Mouse (Mus musculus) limb, embryonic 12.5 days (tissue): ENCODE measurements at regions not wholly inside any gene's neighbourhood (a gene's known extent, or its start where the extent isn't known, plus 50 kb on each side); places are given as distances from the start of the nearest gene placed in this dataset.
"Not testable (repeated sequence)": the region's sequence is repeated elsewhere in the genome, so short reads cannot be mapped to it uniquely, and the experiment has no call there.

ENCODE experiments used
- ATAC-seq: fragments of 200-750 bp; cut with Nextera tagmentation; 2 replicates; pipeline ENCODE4 v1.8.0; 2017; ENCODE audit warnings: low read depth, moderate TSS enrichment; ENCODE audit not compliant: insufficient number of reproducible peaks, insufficient read depth, low FRiP score, low TSS enrichment
- H3K27ac ChIP-seq: fragments of 300-500 bp; sonication (generic); 2 replicates; pipeline ENCODE4 v1.5.1; 2016; ENCODE audit warnings: mild to moderate bottlenecking, moderate library complexity
- H3K27me3 ChIP-seq: fragments of 300-500 bp; sonication (generic); 2 replicates; pipeline ENCODE4 v1.6.1; 2016; ENCODE audit warnings: mild to moderate bottlenecking, moderate library complexity
- H3K36me3 ChIP-seq: fragments of 300-500 bp; sonication (generic); 2 replicates; pipeline ENCODE4 v1.6.1; 2016; ENCODE audit warnings: mild to moderate bottlenecking, moderate library complexity
- H3K4me1 ChIP-seq: fragments of 300-500 bp; sonication (generic); replicated peaks from 2 replicates; pipeline ENCODE4 v1.6.1; 2016
- H3K4me2 ChIP-seq: fragments of 300-500 bp; sonication (generic); 2 replicates; pipeline ENCODE4 v1.6.1; 2016; ENCODE audit warnings: mild to moderate bottlenecking, moderate library complexity
- H3K4me3 ChIP-seq: fragments of 300-500 bp; sonication (generic); replicated peaks from 2 replicates; pipeline ENCODE4 v1.5.1; 2016; ENCODE audit warnings: mild to moderate bottlenecking
- H3K9ac ChIP-seq: fragments of 300-500 bp; sonication (generic); replicated peaks from 2 replicates; pipeline ENCODE4 v1.6.1; 2016; ENCODE audit warnings: mild to moderate bottlenecking, moderate library complexity
- H3K9me3 ChIP-seq: fragments of 300-500 bp; sonication (generic); 2 replicates; pipeline ENCODE4 v1.6.1; 2016; ENCODE audit warnings: mild to moderate bottlenecking, moderate library complexity
- WGBS: fragments of 180-500 bp; shearing (Covaris S2); methylation state at CpG from one replicate; pipeline ENCODE4 v1.1.7; 2016; 5-methylcytosine and 5-hydroxymethylcytosine counted together

GRCm38 (mm10) chr17:4504951-4505350, 489.2 kb upstream of the Arid1b start:
- H3K27me3 ChIP-seq = no peaks in the 10 kb centered on the region
- H3K4me1 ChIP-seq = no peaks in the 10 kb centered on the region
- no peaks in the 10 kb centered on the region for H3K36me3 ChIP-seq
- H3K9ac ChIP-seq = no peak overlapping the region
- no peak overlapping the region for H3K27ac ChIP-seq
- H3K4me3 ChIP-seq = no peak overlapping the region
- H3K4me2 ChIP-seq = no peak overlapping the region
- WGBS = 62% methylated on average over 6 of the region's 6 CpGs
- ATAC-seq = no peak
- H3K9me3 ChIP-seq = peaks cover 6% of the 10 kb centered on the region; the same call in 1 of the 2 replicates

GRCm38 (mm10) chr17:4509506-4509905, 484.6 kb upstream of the Arid1b start:
- Histone ChIP-seq H3K27me3 (no peaks in the 10 kb centered on the region), H3K9ac (no peak overlapping the region), H3K4me3 (no peak overlapping the region), H3K4me1 (no peaks in the 10 kb centered on the region), H3K4me2 (no peak overlapping the region), H3K27ac (no peak overlapping the region), H3K36me3 (no peaks in the 10 kb centered on the region), H3K9me3 (no peaks in the 10 kb centered on the region)
- 86% methylated on average over 3 of the region's 3 CpGs for WGBS
- ATAC-seq = no peak

GRCm38 (mm10) chr17:4516141-4516540, 478.0 kb upstream of the Arid1b start:
- Histone ChIP-seq H3K9ac (no peak overlapping the region), H3K36me3 (no peaks in the 10 kb centered on the region), H3K4me1 (0 out of 2 replicates have a peak, but pooled peaks cover 4% of the 10 kb centered on the region), H3K4me3 (no peak overlapping the region), H3K27ac (no peak overlapping the region), H3K9me3 (no peaks in the 10 kb centered on the region), H3K4me2 (no peak overlapping the region), H3K27me3 (no peaks in the 10 kb centered on the region)
- no peak for ATAC-seq
- 79% methylated on average over 7 of the region's 7 CpGs for WGBS

- Histone ChIP-seq H3K27ac (no peak overlapping the region), H3K9ac (no peak overlapping the region), H3K27me3 (no peaks in the 10 kb centered on the region), H3K36me3 (no peaks in the 10 kb centered on the region), H3K4me1 (peaks cover 4% of the 10 kb centered on the region; the same call in 1 of the 2 replicates), H3K9me3 (no peaks in the 10 kb centered on the region), H3K4me3 (no peak overlapping the region), H3K4me2 (no peak overlapping the region)
- 53% methylated on average over 3 of the region's 3 CpGs for WGBS
- ATAC-seq = no peak
These were observed 477.3 kb upstream of the Arid1b start for GRCm38 (mm10) chr17:4516846-4517245.

GRCm38 (mm10) chr17:4521031-4521430, 473.1 kb upstream of the Arid1b start:
- 88% methylated on average over 4 of the region's 4 CpGs for WGBS
- Histone ChIP-seq H3K36me3 (no peaks in the 10 kb centered on the region), H3K9me3 (no peaks in the 10 kb centered on the region), H3K9ac (no peak overlapping the region), H3K4me3 (no peak overlapping the region), H3K4me2 (no peak overlapping the region), H3K4me1 (peaks cover 4% of the 10 kb centered on the region; the same call in 1 of the 2 replicates), H3K27ac (no peak overlapping the region), H3K27me3 (no peaks in the 10 kb centered on the region)
- no peak for ATAC-seq

- Histone ChIP-seq H3K4me2 (no peak overlapping the region), H3K9ac (no peak overlapping the region), H3K27me3 (no peaks in the 10 kb centered on the region), H3K4me3 (no peak overlapping the region), H3K9me3 (no peaks in the 10 kb centered on the region), H3K36me3 (no peaks in the 10 kb centered on the region), H3K27ac (no peak overlapping the region), H3K4me1 (no peaks in the 10 kb centered on the region; the same call in 1 of the 2 replicates)
- WGBS = 92% methylated on average over 7 of the region's 7 CpGs
- no peak for ATAC-seq
These were observed 467.7 kb upstream of the Arid1b start for GRCm38 (mm10) chr17:4526466-4526865.

- no peaks in the 10 kb centered on the region for H3K36me3 ChIP-seq
- no peak for ATAC-seq
- no peaks in the 10 kb centered on the region for H3K4me1 ChIP-seq
- no peak overlapping the region for H3K4me3 ChIP-seq
- H3K9me3 ChIP-seq = no peaks in the 10 kb centered on the region
- no peak overlapping the region for H3K9ac ChIP-seq
- no peaks in the 10 kb centered on the region for H3K27me3 ChIP-seq
- no peak overlapping the region for H3K27ac ChIP-seq
- no peak overlapping the region for H3K4me2 ChIP-seq
- WGBS = 97% methylated on average over 2 of the region's 2 CpGs
These were observed 462.0 kb upstream of the Arid1b start for GRCm38 (mm10) chr17:4532126-4532525.

- H3K4me3 ChIP-seq = no peak overlapping the region
- no peak overlapping the region for H3K27ac ChIP-seq
- H3K27me3 ChIP-seq = no peaks in the 10 kb centered on the region
- no peak overlapping the region for H3K4me2 ChIP-seq
- H3K36me3 ChIP-seq = no peaks in the 10 kb centered on the region
- no peaks in the 10 kb centered on the region for H3K9me3 ChIP-seq
- H3K4me1 ChIP-seq = 0 out of 2 replicates have a peak, but pooled peaks cover 3% of the 10 kb centered on the region
- H3K9ac ChIP-seq = no peak overlapping the region
- WGBS = 75% methylated on average over 2 of the region's 2 CpGs
- ATAC-seq = no peak
These were observed 453.7 kb upstream of the Arid1b start for GRCm38 (mm10) chr17:4540435-4540834.

- Histone ChIP-seq H3K27me3 (no peaks in the 10 kb centered on the region), H3K4me2 (no peak overlapping the region), H3K9ac (no peak overlapping the region), H3K4me3 (no peak overlapping the region), H3K4me1 (0 out of 2 replicates have a peak, but pooled peaks cover 3% of the 10 kb centered on the region), H3K36me3 (no peaks in the 10 kb centered on the region), H3K27ac (no peak overlapping the region), H3K9me3 (no peaks in the 10 kb centered on the region)
- WGBS = 30% methylated on average over 7 of the region's 7 CpGs
- no peak for ATAC-seq
These were observed 452.9 kb upstream of the Arid1b start for GRCm38 (mm10) chr17:4541020-4541743.

- Histone ChIP-seq H3K36me3 (no peaks in the 10 kb centered on the region), H3K9me3 (no peaks in the 10 kb centered on the region), H3K4me1 (no peaks in the 10 kb centered on the region), H3K27ac (no peak overlapping the region), H3K27me3 (no peaks in the 10 kb centered on the region), H3K9ac (no peak overlapping the region), H3K4me2 (no peak overlapping the region), H3K4me3 (no peak overlapping the region)
- WGBS = 69% methylated on average over 2 of the region's 2 CpGs
- ATAC-seq = no peak
These were observed 447.6 kb upstream of the Arid1b start for GRCm38 (mm10) chr17:4546579-4546978.

GRCm38 (mm10) chr17:4553026-4553425, 441.1 kb upstream of the Arid1b start:
- ATAC-seq, H3K4me3 ChIP-seq, H3K9ac ChIP-seq, H3K9me3 ChIP-seq, H3K36me3 ChIP-seq, H3K27ac ChIP-seq, H3K4me1 ChIP-seq, H3K4me2 ChIP-seq, H3K27me3 ChIP-seq: not testable (repeated sequence)
- 76% methylated on average over 4 of the region's 4 CpGs for WGBS

GRCm38 (mm10) chr17:4563641-4564040, 430.5 kb upstream of the Arid1b start:
- WGBS = 84% methylated on average over 3 of the region's 3 CpGs
- H3K9me3 ChIP-seq = no peaks in the 10 kb centered on the region
- no peak overlapping the region for H3K27ac ChIP-seq
- no peaks in the 10 kb centered on the region for H3K4me1 ChIP-seq
- H3K27me3 ChIP-seq = no peaks in the 10 kb centered on the region
- no peak for ATAC-seq
- H3K36me3 ChIP-seq = no peaks in the 10 kb centered on the region
- H3K4me3 ChIP-seq = no peak overlapping the region
- H3K9ac ChIP-seq = no peak overlapping the region
- no peak overlapping the region for H3K4me2 ChIP-seq
